Mouse (Mus musculus): ENCODE data around the gene Aspdh.

- no peak for TF ChIP-seq CTCF (IDR thresholded peaks at IDR 0.05; ENCODE audit: low read depth, low read length)
- TF ChIP-seq POLR2A (IDR thresholded peaks at IDR 0.05; ENCODE audit: insufficient read depth, low read length) = no peak
- TF ChIP-seq EP300 (IDR thresholded peaks at IDR 0.05; ENCODE audit: insufficient read depth, low read depth, low read length) = no peak
These were observed 29.4 kb upstream of the Aspdh start for GRCm38 (mm10) chr7:44435796-44436195.

Data from ES-Bruce4 (cell line).